Mouse (Mus musculus) small intestine, adult 2 months (tissue): ENCODE results near the gene Fam149a. TPM values are rescaled to one million over a fixed set of nuclear protein-coding genes. Genes with fewer than 3 reads are reported as not detected.

ENCODE experiments used
- H3K27ac ChIP-seq: fragments of 200-500 bp; 2 replicates; pipeline ENCODE4 v1.5.1; 2012; ENCODE audit warnings: low read depth, low read length, control low read depth, inconsistent platforms; ENCODE audit not compliant: insufficient read depth
- H3K27me3 ChIP-seq: fragments of 200-500 bp; 2 replicates; pipeline ENCODE4 v1.6.1; 2012; ENCODE audit warnings: mild to moderate bottlenecking, moderate library complexity, low read length, inconsistent platforms; ENCODE audit not compliant: control insufficient read depth, insufficient read depth
- H3K36me3 ChIP-seq: fragments of 200-500 bp; 2 replicates; pipeline ENCODE4 v1.6.1; 2012; ENCODE audit warnings: mild to moderate bottlenecking, low read length, control low read depth, inconsistent platforms; ENCODE audit not compliant: control insufficient read depth, insufficient read depth
- H3K4me1 ChIP-seq: fragments of 200-500 bp; 2 replicates; pipeline ENCODE4 v1.6.1; 2012; ENCODE audit warnings: low read length, inconsistent platforms, mixed read lengths; ENCODE audit not compliant: control insufficient read depth, insufficient read depth, insufficient read length
- H3K4me3 ChIP-seq: fragments of 200-500 bp; 2 replicates; pipeline ENCODE4 v1.5.1; 2012; ENCODE audit warnings: low read depth, mild to moderate bottlenecking, control low read depth, inconsistent platforms, low read length, moderate library complexity
- CTCF ChIP-seq: fragments of 200-500 bp; IDR thresholded peaks from 2 replicates; pipeline ENCODE4 v1.5.1; 2012; ENCODE audit warnings: low read depth, mild to moderate bottlenecking, control low read depth, inconsistent platforms, low read length, moderate library complexity, mixed read lengths; ENCODE audit not compliant: insufficient replicate concordance, insufficient read length; ENCODE audit errors: extremely low read depth
- POLR2A ChIP-seq: fragments of 200-500 bp; IDR thresholded peaks from 2 replicates; pipeline ENCODE4 v1.6.1; 2012; ENCODE audit warnings: low read depth, mild to moderate bottlenecking, control low read depth, inconsistent platforms, low read length, moderate library complexity
- WGBS: fragments of 180-500 bp; shearing (Covaris S2); methylation state at CpG from one replicate; pipeline ENCODE4 v1.1.7; 2018; 5-methylcytosine and 5-hydroxymethylcytosine counted together
- polyA plus RNA-seq: library from polyadenylated mRNA; depleted of rRNA; stranded (reverse); fragments of >200 nt; gene quantifications from 2 replicates; pipeline ENCODE4 v1.2.3, GENCODE M21; 2012; rRNA removed

The Fam149a gene
- 1.7 and 3.1 TPM in 2 replicates for polyA plus RNA-seq

- H3K4me1 ChIP-seq, result peaks cover 7% of the 10 kb centered on the region
Observed at GRCm38 (mm10) chr8:45381963-45382347, at the start of gene Fam149a. Gene Fam149a, minus strand, starts transcription at chr8:45382291.

GRCm38 (mm10) chr8:45420151-45420550 lies 38.1 kb upstream of the Fam149a start:
- no peak for TF ChIP-seq CTCF
- no peak for TF ChIP-seq POLR2A
- H3K27ac ChIP-seq, result no peak overlapping the region
- no peaks in the 10 kb centered on the region for H3K27me3 ChIP-seq
- H3K4me3 ChIP-seq, result no peak overlapping the region
- WGBS, result 82% methylated on average over 7 of the region's 7 CpGs
- no peaks in the 10 kb centered on the region for H3K36me3 ChIP-seq
- no peaks in the 10 kb centered on the region for H3K4me1 ChIP-seq

More at GRCm38 (mm10) chr8:45381963-45382347, at the start of gene Fam149a:
- no peaks in the 10 kb centered on the region for H3K36me3 ChIP-seq
- TF ChIP-seq CTCF, result no peak
- TF ChIP-seq POLR2A, result no peak
- 21% methylated on average over 6 of the region's 6 CpGs for WGBS
- H3K27me3 ChIP-seq, result peaks cover 14% of the 10 kb centered on the region
- H3K27ac ChIP-seq, result no peak within 1 kb of the TSS
- peak within 1 kb of the TSS; percentile 32 for H3K4me3 ChIP-seq

- H3K4me3 ChIP-seq, result no peak overlapping the region
- no peak overlapping the region for H3K27ac ChIP-seq
- H3K4me1 ChIP-seq, result peaks cover 8% of the 10 kb centered on the region; the same call in 1 of the 2 replicates
- H3K27me3 ChIP-seq, result no peaks in the 10 kb centered on the region
- H3K36me3 ChIP-seq, result no peaks in the 10 kb centered on the region
- 80% methylated on average over 7 of the region's 7 CpGs for WGBS
- TF ChIP-seq POLR2A (no peak), CTCF (no peak)
Observed at GRCm38 (mm10) chr8:45414965-45415364, 32.9 kb upstream of the Fam149a start.

- Histone ChIP-seq H3K4me3 (peak within 1 kb of the TSS; percentile 85), H3K36me3 (0 out of 2 replicates have a peak, but pooled peaks cover 1% of the 10 kb centered on the region), H3K4me1 (peaks cover 8% of the 10 kb centered on the region; the same call in 1 of the 2 replicates), H3K27ac (peak within 1 kb of the TSS; percentile 96), H3K27me3 (no peaks in the 10 kb centered on the region)
- WGBS, result 22% methylated on average over 2 of the region's 2 CpGs
- no peak for TF ChIP-seq CTCF
- TF ChIP-seq POLR2A, result no peak
Observed at GRCm38 (mm10) chr8:45410882-45411281, 28.8 kb upstream of the Fam149a start, which contains the start of gene Tlr3. Gene Tlr3, minus strand, starts transcription at chr8:45411080.

- WGBS, result 2% methylated on average over 18 of the region's 18 CpGs
Observed at GRCm38 (mm10) chr8:45410146-45410880, 28.2 kb upstream of the Fam149a start.

GRCm38 (mm10) chr8:45409702-45410101 lies 27.6 kb upstream of the Fam149a start:
- WGBS, result 6% methylated on average over 4 of the region's 4 CpGs
- TF ChIP-seq CTCF, result no peak
- H3K27me3 ChIP-seq, result no peaks in the 10 kb centered on the region
- peaks cover 8% of the 10 kb centered on the region; the same call in 1 of the 2 replicates for H3K4me1 ChIP-seq
- H3K27ac ChIP-seq, result no peak overlapping the region
- peak overlapping the region; percentile 85 for H3K4me3 ChIP-seq
- H3K36me3 ChIP-seq, result 0 out of 2 replicates have a peak, but pooled peaks cover 1% of the 10 kb centered on the region

More at GRCm38 (mm10) chr8:45410146-45410880, 28.2 kb upstream of the Fam149a start:
- Histone ChIP-seq H3K36me3 (0 out of 2 replicates have a peak, but pooled peaks cover 1% of the 10 kb centered on the region), H3K27ac (peak overlapping the region; percentile 96), H3K4me1 (peaks cover 8% of the 10 kb centered on the region; the same call in 1 of the 2 replicates), H3K27me3 (no peaks in the 10 kb centered on the region), H3K4me3 (peak overlapping the region; percentile 85)
- no peak for TF ChIP-seq POLR2A
- peak; percentile 64; the same call in 1 of the 2 replicates for TF ChIP-seq CTCF

- Histone ChIP-seq H3K4me3 (no peak overlapping the region), H3K36me3 (no peaks in the 10 kb centered on the region), H3K27ac (no peak overlapping the region), H3K27me3 (peaks cover 14% of the 10 kb centered on the region), H3K4me1 (peaks cover 7% of the 10 kb centered on the region)
- TF ChIP-seq CTCF (no peak), POLR2A (no peak)
- WGBS, result 40% methylated on average over 1 of the region's 1 CpGs
Observed at GRCm38 (mm10) chr8:45383250-45383649, 1.2 kb upstream of the Fam149a start.
